Mouse (Mus musculus) G1E (cell line): Measurements from ENCODE around the gene Scamp4. TPM values are rescaled to one million over a fixed set of nuclear protein-coding genes. Genes with fewer than 3 reads are reported as not detected.
"Not testable (repeated sequence)": the region's sequence is repeated elsewhere in the genome, so short reads cannot be mapped to it uniquely, and the experiment has no call there.

Experiments
- ATAC-seq: 2 replicates; pipeline ENCODE4 v1.8.0; 2016; ENCODE audit warnings: mild to moderate bottlenecking; ENCODE audit not compliant: insufficient number of reproducible peaks, poor library complexity, low FRiP score, severe bottlenecking; ENCODE audit errors: extremely low read depth
- DNase-seq: peaks from one replicate; pipeline ENCODE4 v3.0.0; 2012; ENCODE audit warnings: low spot score
- H3K27me3 ChIP-seq: 2 replicates; pipeline ENCODE4 v1.6.1; 2012; ENCODE audit warnings: mild to moderate bottlenecking, low read length, inconsistent platforms; ENCODE audit not compliant: insufficient read depth
- H3K36me3 ChIP-seq: replicated peaks from 2 replicates; pipeline ENCODE3; 2012; ENCODE audit warnings: mild to moderate bottlenecking, inconsistent platforms
- H3K4me1 ChIP-seq: 2 replicates; pipeline ENCODE4 v1.6.1; 2012; ENCODE audit warnings: low read depth, low read length, inconsistent platforms, mixed read lengths; ENCODE audit not compliant: insufficient read depth
- H3K4me3 ChIP-seq: 2 replicates; pipeline ENCODE4 v1.5.1; 2012; ENCODE audit warnings: low read depth, mild to moderate bottlenecking, inconsistent platforms, low read length, moderate library complexity, mixed read lengths
- H3K9me3 ChIP-seq: replicated peaks from 2 replicates; pipeline ENCODE4 v1.6.1; 2012; ENCODE audit warnings: inconsistent platforms
- CTCF ChIP-seq: IDR thresholded peaks from 2 replicates; pipeline ENCODE4 v1.5.1; 2012; ENCODE audit warnings: low read depth, low read length, inconsistent platforms, mixed read lengths
- GATA1 ChIP-seq: IDR thresholded peaks from 2 replicates; pipeline ENCODE4 v1.6.1; 2012; ENCODE audit warnings: borderline replicate concordance, low read length, inconsistent platforms, mixed read lengths
- GATA2 ChIP-seq: IDR thresholded peaks from 2 replicates; pipeline ENCODE4 v1.6.1; 2012; ENCODE audit warnings: low read depth, low read length, inconsistent platforms, borderline replicate concordance
- POLR2AphosphoS5 ChIP-seq: IDR thresholded peaks from 2 replicates; pipeline ENCODE4 v1.6.1; 2012; ENCODE audit warnings: low read depth, low read length, inconsistent platforms; ENCODE audit not compliant: insufficient replicate concordance
- TAL1 ChIP-seq: conservative IDR thresholded peaks from 2 replicates; pipeline ENCODE4 v1.6.1; 2012; ENCODE audit warnings: low read depth, low read length, inconsistent platforms, mixed read lengths
- polyA plus RNA-seq: library from polyadenylated mRNA; stranded (reverse); fragments of >175 nt; gene quantifications from 2 replicates; pipeline ENCODE4 v1.2.3, GENCODE M21; 2012
- total RNA-seq, 2 experiments: library from RNA; stranded (forward) in 1 of 2; stranded (reverse) in 1 of 2; fragments of 200-1000 nt in 1 of 2; fragments of >200 nt in 1 of 2; fragmentation: Nextera tagmentation in 1 of 2; gene quantifications; 2 replicates each; pipeline ENCODE4 v1.2.3; 2014 to 2017

Scamp4 gene
- total and polyA plus RNA-seq, 3 experiments, result 12.9 to 87.0 (median 39.4) TPM

- no peak for ATAC-seq
- H3K4me1 ChIP-seq, result peaks cover 66% of the 10 kb centered on the region
These were observed 692 bp downstream of the Scamp4 start for GRCm38 (mm10) chr10:80603364-80603763.

GRCm38 (mm10) chr10:80604001-80604509 lies 1.4 kb downstream of the Scamp4 start:
- Histone ChIP-seq H3K36me3 (peaks cover 52% of the 10 kb centered on the region), H3K9me3 (no peaks in the 10 kb centered on the region), H3K27me3 (no peaks in the 10 kb centered on the region), H3K4me3 (peak overlapping the region; percentile 96), H3K4me1 (peaks cover 66% of the 10 kb centered on the region)
- TF ChIP-seq CTCF (no peak), POLR2AphosphoS5 (no peak), GATA1 (no peak), TAL1 (no peak), GATA2 (no peak)
- ATAC-seq (peak; percentile 77), DNase-seq (peak; percentile 80)

More at GRCm38 (mm10) chr10:80603364-80603763, 692 bp downstream of the Scamp4 start:
- H3K36me3 ChIP-seq, result peaks cover 45% of the 10 kb centered on the region
- no peak for TF ChIP-seq GATA1
- no peak for TF ChIP-seq TAL1
- no peak for TF ChIP-seq POLR2AphosphoS5
- no peak for TF ChIP-seq CTCF
- TF ChIP-seq GATA2, result no peak
- no peaks in the 10 kb centered on the region for H3K27me3 ChIP-seq
- peak overlapping the region; percentile 96 for H3K4me3 ChIP-seq
- no peaks in the 10 kb centered on the region for H3K9me3 ChIP-seq
- no peak for DNase-seq

- H3K9me3 ChIP-seq, result no peaks in the 10 kb centered on the region
- H3K4me1 ChIP-seq, result peaks cover 71% of the 10 kb centered on the region
- DNase-seq, result no peak
- no peaks in the 10 kb centered on the region for H3K27me3 ChIP-seq
- H3K4me3 ChIP-seq, result peak overlapping the region; percentile 96; the same call in 1 of the 2 replicates
- TF ChIP-seq CTCF, result no peak
- TF ChIP-seq POLR2AphosphoS5, result no peak
- TF ChIP-seq GATA2, result no peak
- no peak for TF ChIP-seq TAL1
- no peak for TF ChIP-seq GATA1
- peaks cover 61% of the 10 kb centered on the region for H3K36me3 ChIP-seq
- ATAC-seq, result no peak
These were observed 2.3 kb downstream of the Scamp4 start for GRCm38 (mm10) chr10:80604988-80605387.

GRCm38 (mm10) chr10:80605721-80606120 lies 3.0 kb downstream of the Scamp4 start, which contains the start of gene Gm49322:
Gene Gm49322 (plus strand): TSS chr10:80606021.
- H3K4me1 ChIP-seq, result peaks cover 77% of the 10 kb centered on the region
- not testable (repeated sequence) for H3K27me3 ChIP-seq, DNase-seq, H3K9me3 ChIP-seq, ATAC-seq
- peaks cover 68% of the 10 kb centered on the region for H3K36me3 ChIP-seq
- H3K4me3 ChIP-seq, result peak within 1 kb of the TSS; percentile 96; the same call in 1 of the 2 replicates

- ATAC-seq, result no peak
These were observed 3.6 kb downstream of the Scamp4 start for GRCm38 (mm10) chr10:80606306-80606705.

GRCm38 (mm10) chr10:80606737-80607350 lies 4.2 kb downstream of the Scamp4 start:
- Histone ChIP-seq H3K9me3 (no peaks in the 10 kb centered on the region), H3K4me1 (peaks cover 81% of the 10 kb centered on the region), H3K36me3 (peaks cover 80% of the 10 kb centered on the region), H3K4me3 (peak overlapping the region; percentile 53; the same call in 1 of the 2 replicates), H3K27me3 (no peaks in the 10 kb centered on the region)
- TF ChIP-seq GATA2 (no peak), POLR2AphosphoS5 (no peak), CTCF (no peak), TAL1 (no peak), GATA1 (no peak)
- DNase-seq, result no peak
- ATAC-seq, result no peak

More at GRCm38 (mm10) chr10:80606306-80606705, 3.6 kb downstream of the Scamp4 start:
- Histone ChIP-seq H3K9me3 (no peaks in the 10 kb centered on the region), H3K4me3 (peak overlapping the region; percentile 53; the same call in 1 of the 2 replicates), H3K27me3 (no peaks in the 10 kb centered on the region), H3K4me1 (peaks cover 82% of the 10 kb centered on the region), H3K36me3 (peaks cover 74% of the 10 kb centered on the region)
- no peak for DNase-seq
- no peak for TF ChIP-seq GATA2
- no peak for TF ChIP-seq TAL1

- DNase-seq (no peak), ATAC-seq (no peak)
- Histone ChIP-seq H3K36me3 (peaks cover 94% of the 10 kb centered on the region), H3K27me3 (no peaks in the 10 kb centered on the region), H3K4me3 (no peak overlapping the region), H3K9me3 (no peaks in the 10 kb centered on the region), H3K4me1 (peaks cover 70% of the 10 kb centered on the region)
- TF ChIP-seq TAL1, result no peak
These were observed 5.8 kb downstream of the Scamp4 start for GRCm38 (mm10) chr10:80608435-80608834.
